Mouse (Mus musculus): ENCODE data around the gene Amigo1.
A peak's percentile ranks its signal among the peaks of the same experiment; 100 is the strongest.

The Amigo1 gene

GRCm38 (mm10) chr3:108186098-108187047, at the start of gene Amigo1:
Gene Amigo1, plus strand, starts transcription at chr3:108186335.
- no peak for DNase-seq (ENCODE audit: low spot score in 2 of 2)

- DNase-seq (ENCODE audit: low spot score in 2 of 2): no peak
Observed at GRCm38 (mm10) chr3:108139113-108139512, 47.0 kb upstream of the Amigo1 start.

GRCm38 (mm10) chr3:108140786-108141185, 45.3 kb upstream of the Amigo1 start:
- DNase-seq (ENCODE audit: low spot score in 2 of 2): no peak

- DNase-seq (ENCODE audit: low spot score in 2 of 2): peak; percentile 84 to 89
Observed at GRCm38 (mm10) chr3:108145534-108146445, 40.3 kb upstream of the Amigo1 start, which contains the start of gene Gnai3. Gene Gnai3, minus strand, starts transcription at chr3:108146146.

- no peak for DNase-seq (ENCODE audit: low spot score in 2 of 2)
Observed at GRCm38 (mm10) chr3:108146671-108147070, 39.5 kb upstream of the Amigo1 start.

GRCm38 (mm10) chr3:108147386-108148235, 38.5 kb upstream of the Amigo1 start:
- DNase-seq (ENCODE audit: low spot score in 2 of 2): peak; percentile 76 to 89

- no peak for DNase-seq (ENCODE audit: low spot score in 2 of 2)
Observed at GRCm38 (mm10) chr3:108152290-108152689, 33.8 kb upstream of the Amigo1 start.

GRCm38 (mm10) chr3:108154656-108155055, 31.5 kb upstream of the Amigo1 start, which contains the start of gene Gpr61:
Gene Gpr61, minus strand, starts transcription at chr3:108154882.
- DNase-seq (ENCODE audit: low spot score in 2 of 2): no peak

GRCm38 (mm10) chr3:108158383-108159037, 27.6 kb upstream of the Amigo1 start:
- no peak for DNase-seq (ENCODE audit: low spot score in 2 of 2)

- DNase-seq (ENCODE audit: low spot score in 2 of 2): no peak
Observed at GRCm38 (mm10) chr3:108164091-108164490, 22.0 kb upstream of the Amigo1 start.

GRCm38 (mm10) chr3:108164807-108165206, 21.3 kb upstream of the Amigo1 start:
- peak; percentile 69 to 81 for DNase-seq (ENCODE audit: low spot score in 2 of 2)

- no peak for DNase-seq (ENCODE audit: low spot score in 2 of 2)
Observed at GRCm38 (mm10) chr3:108165532-108166315, 20.4 kb upstream of the Amigo1 start.

GRCm38 (mm10) chr3:108166486-108167211, 19.5 kb upstream of the Amigo1 start:
- peak in 1 of 2 experiments; percentile 69 for DNase-seq (ENCODE audit: low spot score in 2 of 2)

- no peak for DNase-seq (ENCODE audit: low spot score in 2 of 2)
Observed at GRCm38 (mm10) chr3:108167499-108167898, 18.6 kb upstream of the Amigo1 start.

GRCm38 (mm10) chr3:108169199-108169598, 16.9 kb upstream of the Amigo1 start:
- no peak for DNase-seq (ENCODE audit: low spot score in 2 of 2)

GRCm38 (mm10) chr3:108174672-108175531, 11.2 kb upstream of the Amigo1 start:
- peak in 1 of 2 experiments; percentile 58 for DNase-seq (ENCODE audit: low spot score in 2 of 2)

GRCm38 (mm10) chr3:108178756-108179715, 7.1 kb upstream of the Amigo1 start:
- no peak for DNase-seq (ENCODE audit: low spot score in 2 of 2)
